Mouse (Mus musculus) CD4-positive helper T cell, adult 2 months (primary cell): ENCODE measurements around the gene Ltf.

Experiments used
- DNase-seq: peaks from one replicate; pipeline ENCODE4 v3.0.0-alpha.2; 2012; ENCODE audit warnings: low read depth, missing footprints, low spot score

The Ltf gene

DNA sequence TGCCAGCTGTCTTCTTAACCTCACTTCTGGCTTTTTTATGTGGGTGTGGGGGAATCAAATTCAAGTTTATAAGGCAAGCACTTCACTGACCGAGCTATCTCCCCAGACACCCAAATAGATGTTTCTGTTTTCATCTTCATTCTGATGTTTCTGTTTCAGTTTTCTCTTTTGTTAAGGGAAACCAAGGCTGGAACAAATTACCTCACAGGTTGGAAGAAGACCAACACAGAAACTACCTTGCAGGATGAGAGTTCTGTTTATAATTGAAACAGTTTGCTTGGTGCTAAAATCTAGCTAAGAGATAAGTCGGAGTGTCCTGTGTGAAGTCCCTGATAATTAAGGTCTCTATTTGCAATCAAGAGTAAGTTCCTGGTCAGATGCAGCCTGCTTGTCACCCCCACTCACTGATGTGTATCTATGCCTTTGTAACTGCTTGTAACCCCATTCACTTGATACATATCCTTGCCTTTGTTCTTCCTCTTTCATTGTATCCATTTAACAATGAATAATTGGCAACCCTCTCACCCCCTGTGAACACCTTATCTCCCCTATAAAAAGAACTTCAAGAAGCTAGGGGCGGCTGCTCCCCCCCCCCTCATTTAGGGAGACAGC is 68.0 kb downstream of the Ltf start:
- DNase-seq = no peak

GRCm38 (mm10) chr9:111087960-111088359 is 68.9 kb downstream of the Ltf start:
- no peak for DNase-seq

- no peak for DNase-seq
Observed at GRCm38 (mm10) chr9:111088886-111089285, 69.8 kb downstream of the Ltf start.
